Mouse (Mus musculus) thymus, postnatal 0 days (tissue): ENCODE results near the gene Gcsh. TPM values are rescaled to one million over a fixed set of nuclear protein-coding genes. Genes with fewer than 3 reads are reported as not detected.

ENCODE experiments used
- polyA plus RNA-seq: library from polyadenylated mRNA; unstranded; fragments of >200 nt; fragmentation: Nextera tagmentation; extraction: Ambion mirVana; gene quantifications from 2 replicates; pipeline ENCODE4 v1.2.1, GENCODE M21; 2015

Gcsh gene
- polyA plus RNA-seq, 1 experiment from 2014 or later, result 80.0 TPM

Other genes with a start within 250 kb of the Gcsh start
- 132 and 136 TPM in 2 replicates for gene Cmc2, start 72.1 kb downstream of the Gcsh start, polyA plus RNA-seq
- gene Cenpn, start 71.8 kb downstream of the Gcsh start, polyA plus RNA-seq, result 32.2 and 35.4 TPM in 2 replicates
- gene Atmin, start 50.1 kb downstream of the Gcsh start, polyA plus RNA-seq, result 12.5 and 13.1 TPM in 2 replicates
- 0.69 and 0.95 TPM in 2 replicates for gene 1700030J22Rik, start 14.6 kb downstream of the Gcsh start, polyA plus RNA-seq
- 0.12 and 0.13 TPM in 2 replicates for gene Pkd1l2, start 88.9 kb upstream of the Gcsh start, polyA plus RNA-seq
- gene Bco1, start 102.3 kb upstream of the Gcsh start, polyA plus RNA-seq, result 0.09 TPM in 1 of 2 replicates, not detected in the other
- gene Gan, start 164.6 kb upstream of the Gcsh start, polyA plus RNA-seq, result 1.5 and 2.3 TPM in 2 replicates